Mouse (Mus musculus) spleen, adult 2 months (tissue): ENCODE measurements around the gene Klf13. TPM values are rescaled to one million over a fixed set of nuclear protein-coding genes. Genes with fewer than 3 reads are reported as not detected.
A peak's percentile ranks its signal among the peaks of the same experiment; 100 is the strongest.

Experiments used
- DNase-seq, 2 experiments: peaks; one replicate each; pipeline versions ENCODE4 v3.0.0 to v3.0.0-alpha.2; 2012 to 2021; ENCODE audit warnings: low spot score in 2 of 2, low read depth in 1 of 2
- H3K27ac ChIP-seq: fragments of 200-500 bp; 2 replicates; pipeline ENCODE4 v1.5.1; 2012; ENCODE audit warnings: low read length, inconsistent platforms; ENCODE audit not compliant: insufficient read depth
- H3K27me3 ChIP-seq: fragments of 200-500 bp; 2 replicates; pipeline ENCODE4 v1.6.1; 2012; ENCODE audit warnings: mild to moderate bottlenecking, moderate library complexity, low read length, inconsistent platforms; ENCODE audit not compliant: control insufficient read depth, insufficient read depth
- H3K36me3 ChIP-seq: fragments of 200-500 bp; 2 replicates; pipeline ENCODE4 v1.6.1; 2012; ENCODE audit warnings: mild to moderate bottlenecking, low read length, inconsistent platforms; ENCODE audit not compliant: control insufficient read depth, insufficient read depth
- H3K4me1 ChIP-seq: fragments of 200-500 bp; 2 replicates; pipeline ENCODE4 v1.6.1; 2011; ENCODE audit warnings: inconsistent platforms; ENCODE audit not compliant: control insufficient read depth, insufficient read depth, insufficient read length
- H3K4me3 ChIP-seq: fragments of 200-500 bp; 2 replicates; pipeline ENCODE4 v1.5.1; 2011; ENCODE audit warnings: mild to moderate bottlenecking, inconsistent platforms; ENCODE audit not compliant: insufficient read depth, insufficient read length; ENCODE audit errors: extremely low read depth
- CTCF ChIP-seq: fragments of 200-500 bp; IDR thresholded peaks from 2 replicates; pipeline ENCODE4 v1.5.1; 2011; ENCODE audit warnings: mild to moderate bottlenecking, inconsistent platforms; ENCODE audit not compliant: insufficient read depth, insufficient read length, insufficient replicate concordance; ENCODE audit errors: extremely low read depth
- POLR2A ChIP-seq: fragments of 200-500 bp; IDR thresholded peaks from 2 replicates; pipeline ENCODE4 v1.6.1; 2011; ENCODE audit warnings: low read depth, low read length, inconsistent platforms
- WGBS: fragments of 180-500 bp; shearing (Covaris S2); methylation state at CpG from one replicate; pipeline ENCODE4 v1.1.7; 2018; 5-methylcytosine and 5-hydroxymethylcytosine counted together
- polyA plus RNA-seq: library from polyadenylated mRNA; depleted of rRNA; stranded (reverse); fragments of >200 nt; gene quantifications from 2 replicates; pipeline ENCODE4 v1.2.3, GENCODE M21; 2012; rRNA removed

The Klf13 gene
- 72.0 and 89.0 TPM in 2 replicates for polyA plus RNA-seq

- peak within 1 kb of the TSS; percentile 99 for H3K27ac ChIP-seq
- 0% methylated on average over 46 of the region's 50 CpGs for whole genome bisulfite sequencing
- TF ChIP-seq CTCF (no peak), POLR2A (peak; percentile 98)
- peak; percentile 96 to 99 for DNase-seq
- peaks cover 27% of the 10 kb centered on the region; the same call in 1 of the 2 replicates for H3K4me1 ChIP-seq
- no peaks in the 10 kb centered on the region for H3K27me3 ChIP-seq
- H3K4me3 ChIP-seq, result peak within 1 kb of the TSS; percentile 97
- H3K36me3 ChIP-seq, result no peaks in the 10 kb centered on the region
Measured at GRCm38 (mm10) chr7:63938914-63939396, at the start of gene Klf13. Gene Klf13, minus strand, starts transcription at chr7:63938915.

DNA sequence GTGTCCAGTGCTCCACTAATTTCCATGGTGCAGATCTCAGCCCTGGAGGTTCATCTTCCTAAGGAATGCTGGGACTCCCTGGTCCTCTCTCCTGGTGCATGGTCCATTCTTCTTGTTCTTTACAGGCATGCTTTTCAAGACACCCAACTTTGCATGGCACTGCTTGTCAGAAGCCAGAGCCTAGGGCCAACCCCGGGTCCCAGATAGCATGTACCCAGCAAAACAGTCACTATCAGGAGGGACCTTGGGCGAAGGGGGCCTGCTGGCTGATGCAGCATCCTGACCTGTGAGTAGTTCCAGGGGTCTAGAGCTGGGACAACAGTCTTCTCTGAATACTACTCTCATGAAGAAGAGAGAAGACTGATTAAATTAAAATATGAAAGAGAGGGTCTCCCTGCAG is 49.7 kb upstream of the Klf13 start:
- TF ChIP-seq POLR2A, result no peak
- no peak for TF ChIP-seq CTCF
- no peak overlapping the region for H3K4me3 ChIP-seq
- H3K36me3 ChIP-seq, result no peaks in the 10 kb centered on the region
- DNase-seq, result no peak
- H3K4me1 ChIP-seq, result peaks cover 48% of the 10 kb centered on the region
- 88% methylated on average over 2 of the region's 2 CpGs for WGBS
- no peak overlapping the region for H3K27ac ChIP-seq
- no peaks in the 10 kb centered on the region for H3K27me3 ChIP-seq

DNA sequence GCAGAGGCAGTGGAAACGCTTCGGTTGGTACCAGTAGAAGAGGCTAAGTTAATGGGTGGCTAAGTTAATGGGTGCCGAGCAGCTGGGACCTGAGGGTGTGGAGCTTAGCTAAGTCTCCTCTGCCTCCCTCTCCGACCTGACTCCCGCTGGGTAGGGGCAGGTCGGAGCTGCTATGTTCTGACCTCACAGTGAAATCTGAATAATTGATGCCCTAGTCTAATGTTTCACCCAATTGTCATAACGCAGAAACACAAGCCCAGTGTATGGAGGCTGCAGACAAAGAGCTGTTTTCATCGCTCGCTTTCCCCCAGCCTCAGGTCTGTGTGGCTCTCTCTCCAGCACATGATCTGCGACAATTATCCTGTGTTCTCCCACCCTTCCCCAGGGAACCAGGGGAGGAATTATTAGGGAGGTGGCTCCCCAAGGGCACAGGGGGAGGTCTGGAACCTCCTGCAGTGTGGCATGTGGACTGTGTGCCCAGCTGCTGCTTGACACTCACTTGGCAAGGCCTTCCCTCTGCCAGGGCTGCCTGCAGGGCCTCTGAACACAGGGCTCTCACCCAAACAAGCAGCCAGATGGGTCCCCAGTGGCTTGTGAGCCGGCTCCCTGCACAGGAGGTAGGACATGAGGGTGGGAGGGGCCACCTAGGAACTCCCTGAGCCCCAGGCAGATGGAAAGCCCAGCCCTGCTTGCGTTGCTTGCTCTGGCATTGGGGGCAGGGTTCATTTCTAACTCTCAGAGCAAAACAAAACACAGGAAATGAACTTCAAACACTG is 47.9 kb upstream of the Klf13 start:
- TF ChIP-seq CTCF (no peak), POLR2A (no peak)

GRCm38 (mm10) chr7:63985696-63986406 is 47.1 kb upstream of the Klf13 start:
- TF ChIP-seq CTCF (no peak), POLR2A (no peak)
- Histone ChIP-seq H3K27me3 (no peaks in the 10 kb centered on the region), H3K4me3 (no peak overlapping the region), H3K27ac (peak overlapping the region; percentile 81), H3K36me3 (no peaks in the 10 kb centered on the region), H3K4me1 (peaks cover 39% of the 10 kb centered on the region)
- 54% methylated on average over 9 of the region's 9 CpGs for WGBS
- no peak for DNase-seq

More for the DNA sequence above, 47.9 kb upstream of the Klf13 start:
- DNase-seq, result no peak
- 63% methylated on average over 12 of the region's 12 CpGs for WGBS
- peak overlapping the region; percentile 61 for H3K27ac ChIP-seq
- H3K4me1 ChIP-seq, result peaks cover 47% of the 10 kb centered on the region
- H3K36me3 ChIP-seq, result no peaks in the 10 kb centered on the region
- no peak overlapping the region for H3K4me3 ChIP-seq
- H3K27me3 ChIP-seq, result no peaks in the 10 kb centered on the region

- H3K4me3 ChIP-seq, result no peak overlapping the region; the same call in 1 of the 2 replicates
- peaks cover 34% of the 10 kb centered on the region; the same call in 1 of the 2 replicates for H3K4me1 ChIP-seq
- 73% methylated on average over 7 of the region's 7 CpGs for WGBS
- H3K27ac ChIP-seq, result peak overlapping the region; percentile 81
- H3K27me3 ChIP-seq, result no peaks in the 10 kb centered on the region
- TF ChIP-seq CTCF (no peak), POLR2A (no peak)
- DNase-seq, result no peak
- no peaks in the 10 kb centered on the region for H3K36me3 ChIP-seq
Measured at GRCm38 (mm10) chr7:63985266-63985665, 46.6 kb upstream of the Klf13 start.

GRCm38 (mm10) chr7:63984329-63984728 is 45.6 kb upstream of the Klf13 start:
- H3K27me3 ChIP-seq, result no peaks in the 10 kb centered on the region
- H3K27ac ChIP-seq, result peak overlapping the region; percentile 42; the same call in 1 of the 2 replicates
- H3K4me3 ChIP-seq, result no peak overlapping the region
- peak in 1 of 2 experiments; percentile 66 for DNase-seq
- no peaks in the 10 kb centered on the region for H3K36me3 ChIP-seq
- 6% methylated on average over 2 of the region's 2 CpGs for WGBS
- H3K4me1 ChIP-seq, result peaks cover 28% of the 10 kb centered on the region; the same call in 1 of the 2 replicates
- TF ChIP-seq CTCF, result no peak
- no peak for TF ChIP-seq POLR2A
